Mouse (Mus musculus) olfactory bulb, adult 2 months (tissue): Measurements from ENCODE around the gene Smarca2.

Source experiments
- CTCF ChIP-seq: fragments of 200-500 bp; IDR thresholded peaks from 2 replicates; pipeline ENCODE4 v1.5.1; 2012; ENCODE audit warnings: low read depth, mild to moderate bottlenecking, low read length, moderate library complexity; ENCODE audit not compliant: insufficient read depth
- POLR2A ChIP-seq: fragments of 200-500 bp; IDR thresholded peaks from 2 replicates; pipeline ENCODE4 v1.6.1; 2012; ENCODE audit warnings: mild to moderate bottlenecking, low read depth, low read length, moderate library complexity; ENCODE audit not compliant: insufficient read depth

- no peak for TF ChIP-seq CTCF
- no peak for TF ChIP-seq POLR2A
Observed at GRCm38 (mm10) chr19:26609637-26610036, 4.8 kb downstream of the Smarca2 start.
